Mouse (Mus musculus): ENCODE results near the gene Gli3.

DNA sequence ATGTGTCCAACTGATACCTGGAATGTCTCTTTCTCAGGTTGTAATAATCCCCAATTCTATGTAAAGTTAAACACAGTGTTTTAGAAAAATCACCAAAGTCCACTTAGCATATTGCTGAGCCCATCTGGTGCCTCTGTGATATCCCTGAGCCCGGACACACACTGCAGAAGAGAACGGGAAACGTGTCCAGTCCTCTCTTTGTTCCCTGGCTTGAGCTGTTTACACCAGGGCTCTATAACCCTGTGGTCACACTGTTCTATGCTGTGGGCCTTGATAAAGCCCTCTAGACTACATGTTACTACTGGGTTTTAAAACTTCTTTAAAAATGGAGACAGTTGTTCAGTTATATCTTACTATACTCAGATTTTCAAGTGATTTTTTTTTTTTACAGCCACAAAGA, 154.4 kb downstream of the Gli3 start:
- TF ChIP-seq CTCF (IDR thresholded peaks at IDR 0.05; ENCODE audit: control insufficient read depth, insufficient read depth, insufficient read length) (no peak), MAX (IDR thresholded peaks at IDR 0.05) (no peak)
